In genomic region chr11:111865143-111865542, GRCm38 (mm10) we compare ENCODE assay signal across 35 mouse cellular contexts.
DNase-seq lines count a peak whose midpoint lies in the region; ATAC-seq lines count a peak whose summit lies in the region.
"Had no signal": no experiment of that assay in that cellular context is flagged by ENCODE, and none has a peak within 500 bp of the region (broad histone marks: within the 10 kb centered on the region; RNA-seq: fewer than 3 reads in every experiment).

No protein-coding gene starts in this region.

- H3K4me3 ChIP-seq in neural tube, embryonic 11.5 days (ENCODE audit: low read depth, low read length) = no peak overlapping the region
- H3K4me3 ChIP-seq: embryonic facial prominence, embryonic 10.5 days; embryonic facial prominence, embryonic 15.5 days; forebrain, embryonic 13.5 days; gastrocnemius, adult 2 months; hindbrain, embryonic 12.5 days; intestine, embryonic 15.5 days; limb, embryonic 15.5 days; liver, embryonic 13.5 days; midbrain, embryonic 10.5 days; myocyte; stomach, embryonic 15.5 days had no signal

- H3K36me3 ChIP-seq in neural tube, embryonic 11.5 days (ENCODE audit: control insufficient read depth, insufficient read depth, low read length) = no peaks in the 10 kb centered on the region
- H3K36me3 ChIP-seq: embryonic facial prominence, embryonic 10.5 days; embryonic facial prominence, embryonic 15.5 days; G1E; hindbrain, embryonic 12.5 days; intestine, embryonic 15.5 days; limb, embryonic 15.5 days; liver, embryonic 13.5 days; midbrain, embryonic 10.5 days; stomach, embryonic 15.5 days had no signal

- no peaks in the 10 kb centered on the region for H3K27me3 ChIP-seq in neural tube, embryonic 11.5 days (ENCODE audit: control insufficient read depth, insufficient read depth, low read length)
- H3K27me3 ChIP-seq: embryonic facial prominence, embryonic 15.5 days; forebrain, embryonic 13.5 days; hindbrain, embryonic 12.5 days; intestine, embryonic 15.5 days; limb, embryonic 15.5 days; liver, embryonic 13.5 days; Patski; stomach, embryonic 15.5 days had no signal

- peak; percentile 80 for ATAC-seq in frontal cortex, adult (ENCODE audit: low TSS enrichment)
- ATAC-seq in neural tube, embryonic 11.5 days (ENCODE audit: insufficient read depth, low FRiP score, low TSS enrichment) = no peak
- ATAC-seq in activated CD4-positive, CD25-positive, alpha-beta regulatory T cell, adult 4 months = no peak
- ATAC-seq: forebrain, embryonic 13.5 days; hindbrain, postnatal 0 days; intestine, embryonic 15.5 days; Patski had no signal

- H3K4me2 ChIP-seq in neural tube, embryonic 11.5 days (ENCODE audit: low read depth) = no peak overlapping the region
- H3K4me2 ChIP-seq: embryonic facial prominence, embryonic 15.5 days; forebrain, embryonic 13.5 days; heart, embryonic 11.5 days; hindbrain, embryonic 12.5 days; intestine, embryonic 15.5 days; limb, embryonic 15.5 days; liver, embryonic 13.5 days; stomach, embryonic 15.5 days had no signal

- H3K9me3 ChIP-seq in neural tube, embryonic 11.5 days (ENCODE audit: control insufficient read depth, low read length) = no peaks in the 10 kb centered on the region
- H3K9me3 ChIP-seq: embryonic facial prominence, embryonic 10.5 days; embryonic facial prominence, embryonic 15.5 days; forebrain, embryonic 13.5 days; G1E; hindbrain, embryonic 12.5 days; intestine, embryonic 15.5 days; limb, embryonic 15.5 days; liver, embryonic 13.5 days; midbrain, embryonic 10.5 days; stomach, embryonic 15.5 days had no signal

- WGBS in neural tube, embryonic 11.5 days = 12% methylated on average over 1 of the region's 1 CpGs

- DNase-seq in frontal cortex, postnatal 10 days (ENCODE audit: low spot score in 2 of 2) = no peak
- no peak for DNase-seq in neural tube, embryonic 11.5 days (ENCODE audit: low spot score)
- DNase-seq in neural tube, embryonic 10.5 days (ENCODE audit: extremely low spot score, low spot score) = no peak
- DNase-seq in embryo, embryonic 9.5 days (ENCODE audit: extremely low spot score) = peak; percentile 22
- DNase-seq in adrenal gland, adult 2 months = no peak
- DNase-seq: adrenal gland, postnatal 36 days; cerebellum, adult 8-10 months; cerebellum, postnatal 36 days; gastrocnemius, adult 2 months; gastrocnemius, postnatal 36 days; heart, adult 18-20 months; heart, postnatal 36 days; kidney, adult 2 months; kidney, postnatal 36 days; left cerebral cortex, postnatal 4 days; liver, embryonic 13.5 days; lung, adult 2 months; lung, postnatal 10 days; right cerebral cortex, postnatal 14 days; thymus, postnatal 14 days had no signal

- H3K27ac ChIP-seq in neural tube, embryonic 11.5 days (ENCODE audit: low read depth, low read length) = 0 out of 2 replicates have a peak overlapping the region, but pooled peaks have one; percentile 8
- H3K27ac ChIP-seq: embryonic facial prominence, embryonic 10.5 days; embryonic facial prominence, embryonic 15.5 days; forebrain, embryonic 13.5 days; gastrocnemius, adult 2 months; hindbrain, embryonic 12.5 days; hindbrain, postnatal 0 days; intestine, embryonic 15.5 days; limb, embryonic 15.5 days; liver, embryonic 13.5 days; midbrain, embryonic 10.5 days; stomach, embryonic 15.5 days had no signal

- no peak overlapping the region for H3K9ac ChIP-seq in neural tube, embryonic 11.5 days (ENCODE audit: low read length)
- H3K9ac ChIP-seq: embryonic facial prominence, embryonic 15.5 days; forebrain, embryonic 13.5 days; hindbrain, embryonic 12.5 days; intestine, embryonic 15.5 days; limb, embryonic 15.5 days; liver, embryonic 13.5 days; stomach, embryonic 15.5 days had no signal

- H3K4me1 ChIP-seq in neural tube, embryonic 11.5 days (ENCODE audit: control insufficient read depth, insufficient read depth, low read length) = peaks cover 3% of the 10 kb centered on the region; the same call in 1 of the 2 replicates
- H3K4me1 ChIP-seq: embryonic facial prominence, embryonic 15.5 days; forebrain, embryonic 13.5 days; hindbrain, embryonic 12.5 days; intestine, embryonic 15.5 days; limb, embryonic 15.5 days; liver, embryonic 13.5 days; midbrain, embryonic 10.5 days; stomach, embryonic 15.5 days had no signal
